Mouse (Mus musculus) embryonic facial prominence, embryonic 11.5 days (tissue): ENCODE data around the gene Rab31. TPM values are rescaled to one million over a fixed set of nuclear protein-coding genes. Genes with fewer than 3 reads are reported as not detected.

Source experiments
- ATAC-seq: fragments of 200-750 bp; cut with Nextera tagmentation; replicated peaks from 2 replicates; pipeline ENCODE4 v1.8.0; 2017; ENCODE audit warnings: low read depth; ENCODE audit not compliant: insufficient number of reproducible peaks, low FRiP score, low TSS enrichment
- DNase-seq: peaks from one replicate; pipeline ENCODE4 v3.0.0-alpha.2; 2015; ENCODE audit warnings: low spot score
- H3K27ac ChIP-seq: fragments of 300-500 bp; sonication (generic); replicated peaks from 2 replicates; pipeline ENCODE4 v1.5.1; 2014; ENCODE audit warnings: mild to moderate bottlenecking, low read depth, low read length, control low read depth
- H3K27me3 ChIP-seq: fragments of 300-500 bp; sonication (generic); 2 replicates; pipeline ENCODE4 v1.6.1; 2014; ENCODE audit warnings: mild to moderate bottlenecking, low read length, moderate library complexity, mixed read lengths; ENCODE audit not compliant: control insufficient read depth, insufficient read depth
- H3K36me3 ChIP-seq: fragments of 300-500 bp; sonication (generic); replicated peaks from 2 replicates; pipeline ENCODE4 v1.6.1; 2014; ENCODE audit warnings: low read depth, mild to moderate bottlenecking, low read length, moderate library complexity, mixed read lengths; ENCODE audit not compliant: control insufficient read depth, insufficient read depth
- H3K4me1 ChIP-seq: fragments of 300-500 bp; sonication (generic); 2 replicates; pipeline ENCODE4 v1.6.1; 2014; ENCODE audit warnings: low read length, mixed read lengths; ENCODE audit not compliant: control insufficient read depth, insufficient read depth
- H3K4me2 ChIP-seq: fragments of 300-500 bp; sonication (generic); 2 replicates; pipeline ENCODE4 v1.6.1; 2014; ENCODE audit warnings: low read depth, mild to moderate bottlenecking, control low read depth, low read length, moderate library complexity
- H3K4me3 ChIP-seq: fragments of 300-500 bp; sonication (generic); 2 replicates; pipeline ENCODE4 v1.5.1; 2014; ENCODE audit warnings: low read depth, low read length, control low read depth
- H3K9ac ChIP-seq: fragments of 300-500 bp; sonication (generic); replicated peaks from 2 replicates; pipeline ENCODE4 v1.6.1; 2014; ENCODE audit warnings: mild to moderate bottlenecking, control low read depth, low read length
- H3K9me3 ChIP-seq: fragments of 300-500 bp; sonication (generic); replicated peaks from 2 replicates; pipeline ENCODE4 v1.6.1; 2016; ENCODE audit warnings: mild to moderate bottlenecking, low read length, inconsistent platforms, mixed read lengths; ENCODE audit not compliant: control insufficient read depth
- WGBS: fragments of 180-500 bp; shearing (Covaris S2); extraction: QIAGEN DNeasy Blood & Tissue Kit; methylation state at CpG from one replicate; pipeline ENCODE4 v1.1.7; 2014; 5-methylcytosine and 5-hydroxymethylcytosine counted together
- polyA plus RNA-seq: library from polyadenylated mRNA; unstranded; fragments of >200 nt; fragmentation: Nextera tagmentation; extraction: Ambion mirVana; gene quantifications from 2 replicates; pipeline ENCODE4 v1.2.1, GENCODE M21; 2014

The Rab31 gene
- polyA plus RNA-seq, 1 experiment from 2014 or later = 80.5 TPM

DNA sequence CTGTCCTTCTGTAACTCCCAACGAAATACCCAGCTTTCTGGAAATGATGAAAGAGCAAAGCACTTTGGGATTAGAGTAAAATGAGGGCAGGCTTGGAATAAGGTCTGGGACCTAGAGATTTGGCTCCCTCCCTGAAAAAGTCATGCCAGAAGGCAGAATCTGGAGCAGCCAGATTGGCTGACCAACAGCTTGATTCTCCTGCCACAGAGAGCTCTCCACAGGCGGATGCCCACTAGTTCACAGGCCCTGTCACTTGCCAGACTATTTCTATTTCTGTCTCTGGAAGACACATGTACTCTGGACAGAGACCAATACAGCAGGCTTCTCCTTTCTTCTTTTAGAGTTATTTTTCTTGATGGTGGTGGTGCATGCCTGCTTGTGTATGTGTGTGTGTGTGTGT is 88.8 kb downstream of the Rab31 start:
- H3K4me1 ChIP-seq = no peaks in the 10 kb centered on the region
- H3K4me3 ChIP-seq = no peak overlapping the region
- 77% methylated on average over 2 of the region's 2 CpGs for WGBS
- H3K9me3 ChIP-seq = no peaks in the 10 kb centered on the region
- no peaks in the 10 kb centered on the region for H3K27me3 ChIP-seq
- H3K27ac ChIP-seq = no peak overlapping the region
- ATAC-seq = no peak
- DNase-seq = no peak
- H3K36me3 ChIP-seq = no peaks in the 10 kb centered on the region
- no peak overlapping the region for H3K4me2 ChIP-seq
- H3K9ac ChIP-seq = no peak overlapping the region

DNA sequence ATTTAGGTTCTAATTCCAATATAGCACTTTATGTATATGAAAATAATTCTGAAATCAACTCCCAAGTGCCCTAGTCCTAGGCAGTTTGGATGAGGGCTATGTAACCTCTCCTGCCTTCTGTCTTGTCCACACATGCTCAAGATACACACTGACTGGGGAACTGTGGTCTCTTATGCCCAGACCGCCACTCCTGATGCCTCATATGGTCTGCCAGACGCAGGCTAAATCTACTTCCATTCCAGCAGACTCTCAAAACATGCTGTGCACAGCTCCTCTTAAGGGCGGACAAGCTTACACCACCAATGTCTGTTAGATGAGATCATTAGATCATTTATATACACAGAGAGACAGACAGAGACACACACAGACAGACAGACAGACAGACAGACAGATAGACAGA is 89.2 kb downstream of the Rab31 start:
- Histone ChIP-seq H3K4me2 (no peak overlapping the region), H3K9ac (no peak overlapping the region), H3K36me3 (no peaks in the 10 kb centered on the region), H3K27me3 (no peaks in the 10 kb centered on the region), H3K4me3 (no peak overlapping the region), H3K27ac (no peak overlapping the region), H3K9me3 (no peaks in the 10 kb centered on the region), H3K4me1 (no peaks in the 10 kb centered on the region)
- DNase-seq = no peak
- 79% methylated on average over 3 of the region's 3 CpGs for WGBS
- no peak for ATAC-seq

DNA sequence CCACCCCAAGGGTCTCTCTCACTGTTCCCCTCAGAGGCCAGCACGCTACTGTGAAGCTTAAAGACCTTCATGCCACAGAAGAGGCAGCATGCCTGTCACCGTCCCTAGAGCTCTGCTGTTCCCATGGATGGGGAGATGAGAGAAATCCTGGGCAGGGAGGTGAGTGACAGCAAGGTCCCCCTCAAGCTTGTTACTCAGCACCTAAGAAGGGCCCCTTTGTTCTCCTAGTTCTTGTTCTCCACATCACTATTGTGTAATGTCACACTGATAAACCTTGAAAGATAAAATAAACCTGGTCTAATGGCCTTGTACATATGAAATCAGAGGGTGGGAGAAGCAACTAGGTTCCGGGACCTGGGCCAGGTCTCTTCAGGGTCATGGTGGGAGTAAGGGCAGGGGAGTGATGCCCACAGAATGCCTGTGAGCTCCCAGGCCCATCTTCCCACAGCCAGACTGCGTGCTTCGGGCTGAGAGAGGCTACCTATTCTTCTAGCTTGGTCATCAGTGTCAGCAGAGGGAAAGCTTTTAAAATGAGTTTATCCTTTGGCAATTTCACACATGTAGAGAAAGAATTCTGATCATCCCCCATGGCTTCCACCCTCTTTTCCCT is 90.4 kb downstream of the Rab31 start:
- H3K27me3 ChIP-seq = no peaks in the 10 kb centered on the region
- ATAC-seq (no peak), DNase-seq (no peak)
- H3K9me3 ChIP-seq = no peaks in the 10 kb centered on the region
- WGBS = 87% methylated on average over 5 of the region's 5 CpGs
- no peak overlapping the region for H3K4me2 ChIP-seq
- no peaks in the 10 kb centered on the region for H3K4me1 ChIP-seq
- no peak overlapping the region for H3K27ac ChIP-seq
- H3K9ac ChIP-seq = no peak overlapping the region
- no peak overlapping the region for H3K4me3 ChIP-seq
- no peaks in the 10 kb centered on the region for H3K36me3 ChIP-seq

DNA sequence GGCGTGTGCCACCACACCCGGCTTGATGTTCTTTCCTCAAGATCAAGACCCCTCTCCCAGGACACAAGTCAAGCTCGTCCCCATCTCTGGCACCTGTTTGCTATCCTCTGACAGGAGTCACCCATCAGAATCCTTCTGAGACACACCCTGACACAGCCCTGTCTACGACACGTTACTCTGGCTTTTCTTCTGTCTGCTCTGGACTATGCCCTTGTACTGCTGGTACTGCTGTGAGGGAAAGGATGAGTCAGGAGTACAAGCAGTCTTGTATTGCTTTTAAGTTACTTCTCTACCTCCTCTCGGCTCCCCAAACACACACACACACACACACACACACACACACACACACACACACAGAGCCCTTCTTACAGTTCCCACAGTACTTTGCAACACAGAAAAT is 91.0 kb downstream of the Rab31 start:
- Histone ChIP-seq H3K4me2 (no peak overlapping the region), H3K9ac (no peak overlapping the region), H3K9me3 (no peaks in the 10 kb centered on the region), H3K27ac (no peak overlapping the region), H3K36me3 (no peaks in the 10 kb centered on the region), H3K27me3 (no peaks in the 10 kb centered on the region), H3K4me1 (no peaks in the 10 kb centered on the region), H3K4me3 (no peak overlapping the region)
- WGBS = 86% methylated on average over 6 of the region's 6 CpGs
- no peak for DNase-seq
- ATAC-seq = no peak

DNA sequence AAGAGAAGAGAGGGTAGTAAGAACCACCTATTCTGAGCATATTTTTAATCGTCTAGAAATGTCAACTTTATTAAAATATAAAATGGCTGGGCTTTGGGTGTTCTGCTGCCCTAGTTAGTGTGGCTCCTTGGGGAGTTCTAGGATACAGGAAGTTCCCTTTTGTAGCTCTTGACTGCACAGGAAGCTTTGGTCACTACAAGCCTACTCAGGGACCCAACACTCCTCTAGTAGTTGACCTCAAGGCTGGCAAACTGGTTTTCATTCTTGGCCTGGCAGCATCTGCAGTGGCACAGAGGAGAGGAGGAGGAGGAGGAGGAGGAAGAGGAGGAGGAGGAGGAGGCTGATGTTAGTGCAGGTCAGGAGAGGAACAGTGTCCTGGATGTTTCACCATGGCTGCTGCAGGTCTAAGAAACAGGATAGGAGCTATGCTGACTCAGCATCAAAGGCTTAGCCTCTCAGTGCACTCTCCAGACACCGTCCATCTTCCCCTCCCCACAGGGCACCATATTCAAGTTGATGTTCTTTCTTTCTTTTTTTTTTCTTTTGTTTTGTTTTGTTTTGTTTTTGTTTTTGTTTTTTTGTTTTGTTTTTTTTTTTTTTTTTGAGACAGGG is 91.6 kb downstream of the Rab31 start:
- no peak overlapping the region for H3K4me3 ChIP-seq
- DNase-seq = no peak
- no peak overlapping the region for H3K4me2 ChIP-seq
- no peaks in the 10 kb centered on the region for H3K36me3 ChIP-seq
- 85% methylated on average over 2 of the region's 2 CpGs for WGBS
- no peaks in the 10 kb centered on the region for H3K4me1 ChIP-seq
- ATAC-seq = no peak
- no peak overlapping the region for H3K9ac ChIP-seq
- H3K9me3 ChIP-seq = no peaks in the 10 kb centered on the region
- no peak overlapping the region for H3K27ac ChIP-seq
- no peaks in the 10 kb centered on the region for H3K27me3 ChIP-seq

DNA sequence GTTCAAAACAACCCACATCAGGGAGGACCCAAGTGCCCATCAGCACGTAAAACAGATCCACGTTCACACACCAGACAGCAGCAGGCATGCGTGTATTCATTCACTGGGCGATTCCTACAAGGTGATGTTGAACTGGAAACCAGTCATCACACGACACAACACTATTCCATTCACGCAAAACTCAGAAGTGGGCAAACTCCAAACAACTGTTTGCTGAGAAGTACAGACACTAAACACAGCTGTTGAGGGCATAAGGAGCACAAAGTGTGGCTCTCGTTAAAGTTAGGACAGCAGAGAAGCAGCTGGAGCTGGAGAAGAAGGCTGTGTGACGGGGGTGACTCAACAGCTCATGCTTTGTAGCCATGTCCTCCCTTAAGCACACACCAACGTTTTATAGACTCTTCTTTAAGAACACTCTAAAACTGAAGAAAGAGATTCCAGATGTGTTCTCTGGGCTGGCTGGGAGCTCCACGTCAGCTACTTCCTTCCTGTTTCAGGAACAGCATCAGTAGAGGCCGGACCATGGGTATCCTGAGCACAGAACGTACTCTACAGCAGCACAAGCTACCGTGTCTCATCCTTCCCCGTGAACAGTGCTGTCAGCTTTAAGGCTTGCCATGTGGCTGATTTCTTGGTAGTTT is 92.6 kb downstream of the Rab31 start:
- Histone ChIP-seq H3K27ac (no peak overlapping the region), H3K4me1 (no peaks in the 10 kb centered on the region), H3K4me2 (no peak overlapping the region), H3K9me3 (no peaks in the 10 kb centered on the region), H3K9ac (no peak overlapping the region), H3K36me3 (no peaks in the 10 kb centered on the region), H3K4me3 (no peak overlapping the region), H3K27me3 (no peaks in the 10 kb centered on the region)
- DNase-seq = peak; percentile 32
- ATAC-seq = no peak
- 61% methylated on average over 14 of the region's 14 CpGs for WGBS

DNA sequence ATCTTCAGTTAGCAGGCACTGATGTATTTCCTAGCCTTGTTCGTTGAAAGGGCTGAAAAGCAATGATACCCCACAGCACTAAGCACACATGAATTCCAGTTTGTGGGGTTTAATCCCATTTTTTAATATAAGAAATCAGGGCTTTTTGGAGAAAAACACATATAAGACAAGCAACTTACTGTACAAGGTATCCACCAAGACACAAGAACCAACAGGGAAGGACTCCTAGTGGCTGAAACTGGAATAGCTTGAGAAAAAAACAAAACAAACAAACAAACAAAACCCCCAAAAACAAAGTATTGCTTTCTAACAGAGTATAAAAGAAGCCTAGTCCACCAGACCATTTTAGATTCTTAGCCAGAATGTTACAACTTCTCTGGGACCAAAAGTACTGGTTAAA is 94.8 kb downstream of the Rab31 start:
- H3K9me3 ChIP-seq = no peaks in the 10 kb centered on the region
- H3K9ac ChIP-seq = no peak overlapping the region
- WGBS = 91% methylated on average over 1 of the region's 1 CpGs
- H3K4me3 ChIP-seq = no peak overlapping the region
- no peaks in the 10 kb centered on the region for H3K36me3 ChIP-seq
- H3K27me3 ChIP-seq = no peaks in the 10 kb centered on the region
- DNase-seq = peak; percentile 21
- H3K4me1 ChIP-seq = no peaks in the 10 kb centered on the region
- no peak overlapping the region for H3K4me2 ChIP-seq
- no peak for ATAC-seq
- H3K27ac ChIP-seq = no peak overlapping the region

DNA sequence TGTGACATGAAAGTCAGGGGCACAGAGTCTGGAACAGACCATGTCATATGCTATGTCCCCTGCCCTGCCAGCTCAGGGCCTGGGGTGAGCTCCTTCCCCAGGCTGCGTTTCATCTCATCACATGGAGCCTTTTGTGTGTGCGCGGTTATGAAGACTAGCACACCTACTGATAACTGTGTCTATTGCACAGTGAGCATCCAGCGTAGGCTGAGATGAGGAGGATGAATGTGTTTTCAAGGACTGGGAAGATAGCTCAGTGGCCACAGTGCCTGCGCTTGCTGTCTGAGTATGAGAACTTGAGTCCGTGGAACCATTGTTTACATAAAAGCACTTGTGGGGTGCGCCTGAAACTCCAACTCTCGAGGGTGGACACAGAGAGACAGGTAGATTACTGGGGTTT is 96.0 kb downstream of the Rab31 start:
- H3K4me2 ChIP-seq = no peak overlapping the region
- 0 out of 2 replicates have a peak, but pooled peaks have one; percentile 48 for ATAC-seq
- H3K9me3 ChIP-seq = no peaks in the 10 kb centered on the region
- H3K27ac ChIP-seq = no peak overlapping the region
- no peaks in the 10 kb centered on the region for H3K4me1 ChIP-seq
- H3K36me3 ChIP-seq = no peaks in the 10 kb centered on the region
- no peaks in the 10 kb centered on the region for H3K27me3 ChIP-seq
- no peak overlapping the region for H3K4me3 ChIP-seq
- 90% methylated on average over 8 of the region's 8 CpGs for WGBS
- no peak overlapping the region for H3K9ac ChIP-seq
- no peak for DNase-seq
